Mouse (Mus musculus) 416B (cell line): ENCODE results near the gene Cers5.
A peak's percentile ranks its signal among the peaks of the same experiment; 100 is the strongest.

Source experiments
- DNase-seq: peaks from one replicate; pipeline ENCODE4 v3.0.0; 2011; ENCODE audit warnings: low read depth

Cers5 gene

DNA sequence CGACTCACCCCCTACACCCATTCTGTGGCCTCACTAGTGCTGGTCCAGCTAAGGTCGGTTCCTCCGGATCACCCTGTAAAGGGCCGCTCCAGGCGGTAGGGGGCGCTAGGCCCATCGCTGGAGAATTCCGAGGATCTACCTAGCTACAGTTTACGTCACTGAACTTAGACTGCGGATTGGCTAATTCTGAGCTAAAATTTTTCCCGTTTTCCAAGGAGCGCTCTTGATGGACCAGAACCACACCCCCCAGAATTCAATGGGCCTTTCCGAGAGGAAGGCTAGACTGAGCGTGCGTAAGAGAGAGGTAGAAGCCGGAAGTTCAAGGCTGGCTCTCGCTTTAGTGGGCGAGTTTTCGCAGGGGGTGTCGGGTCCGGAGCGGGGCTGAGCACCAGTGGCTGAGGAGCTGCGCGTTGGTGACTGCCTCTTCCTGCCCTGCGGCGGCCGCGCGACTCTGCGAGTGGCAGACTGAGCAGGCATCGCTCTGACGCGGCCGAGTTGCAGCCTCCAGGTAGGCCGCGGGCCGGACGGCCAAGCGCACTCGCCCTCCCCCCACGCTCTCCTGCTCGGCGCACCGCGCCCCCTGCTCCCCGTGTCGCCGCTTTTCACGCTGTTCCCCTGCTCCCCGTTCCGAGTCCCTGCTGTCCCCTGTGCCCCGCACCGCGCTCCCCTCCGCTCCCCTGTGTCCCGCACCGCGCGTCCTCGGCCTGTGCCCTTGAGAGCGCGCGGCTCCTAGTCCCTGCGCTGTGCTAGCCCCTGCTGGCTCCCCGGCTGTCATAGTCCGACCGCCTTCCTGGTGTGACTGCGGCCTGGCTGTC, 47.1 kb downstream of the Cers5 start, which contains the start of gene Cox14:
TSS of gene Cox14 (plus strand) at position 278 of the 815 bp plus-strand sequence.
- peak; percentile 100 for DNase-seq

DNA sequence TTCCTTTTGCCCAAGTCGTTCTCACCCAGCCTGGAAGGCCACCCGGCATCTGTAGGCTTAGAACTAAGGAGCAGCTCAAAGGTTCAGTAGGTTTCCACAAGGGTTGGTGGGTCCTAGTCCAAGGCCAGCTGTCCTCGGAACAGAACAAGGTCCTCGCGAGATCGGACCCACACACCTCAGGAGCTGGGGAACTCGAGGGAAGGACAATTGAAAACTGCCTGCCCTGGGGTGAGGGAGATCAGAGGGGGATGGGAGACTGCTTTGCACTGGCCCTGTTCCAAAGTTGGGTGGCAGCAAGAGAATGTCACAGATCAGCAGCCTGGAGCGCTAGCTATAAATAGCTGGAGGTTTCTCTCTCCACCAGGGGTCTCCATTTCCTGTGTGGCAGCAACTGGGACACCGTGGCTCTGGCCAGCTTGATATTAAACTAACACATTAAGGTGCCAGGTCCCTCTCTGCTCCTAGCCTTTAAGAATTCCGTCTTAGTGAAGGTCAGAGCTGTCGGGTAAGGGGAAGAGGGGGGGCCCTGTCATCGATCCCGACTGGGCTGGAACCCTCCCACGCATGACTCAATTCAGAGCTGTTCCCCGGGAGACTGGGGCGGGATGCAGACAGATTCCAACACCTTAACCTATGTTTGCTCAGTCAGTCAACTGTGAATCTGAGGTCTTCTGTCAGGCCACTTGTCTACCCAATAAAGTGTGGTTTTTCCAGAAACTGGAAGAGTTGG, 48.2 kb downstream of the Cers5 start:
- DNase-seq: peak; percentile 69

DNA sequence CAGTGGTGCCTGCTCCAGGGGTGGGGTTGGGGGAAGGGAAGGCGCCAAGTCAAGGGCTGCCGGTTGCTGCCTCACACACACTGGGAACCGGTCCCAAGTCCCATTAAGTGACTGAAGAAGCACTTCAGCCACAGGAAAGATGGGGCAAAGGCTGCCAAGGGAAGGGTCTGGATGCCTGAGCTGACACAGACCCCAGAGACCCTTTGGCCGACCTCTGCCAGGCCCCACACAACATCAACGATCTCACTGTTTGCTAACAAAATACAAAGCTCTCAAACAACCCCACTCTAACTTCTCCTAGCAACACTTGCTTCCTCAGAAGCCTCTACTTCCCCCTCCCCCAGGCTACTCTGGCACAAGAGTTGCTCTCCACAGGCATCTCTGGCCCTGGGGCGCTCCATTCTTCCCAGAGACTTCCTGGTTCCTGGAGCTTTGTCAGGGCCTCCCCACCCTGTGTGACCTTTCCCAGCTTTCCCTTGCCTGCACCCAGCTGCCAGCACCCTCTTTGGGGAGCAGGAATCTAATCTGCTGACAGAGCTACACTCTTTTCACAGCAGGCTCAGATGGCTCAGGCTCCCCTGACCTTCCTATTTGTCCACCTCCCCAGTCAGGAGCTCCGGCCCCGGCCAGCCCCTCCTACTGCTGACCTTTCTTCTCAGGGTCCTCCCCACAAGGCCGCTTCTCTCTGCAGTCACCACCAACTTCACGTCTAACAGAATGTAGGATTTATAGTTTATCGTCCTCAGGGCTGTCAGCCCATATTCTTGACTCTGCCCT, 49.0 kb downstream of the Cers5 start:
- DNase-seq: no peak

DNA sequence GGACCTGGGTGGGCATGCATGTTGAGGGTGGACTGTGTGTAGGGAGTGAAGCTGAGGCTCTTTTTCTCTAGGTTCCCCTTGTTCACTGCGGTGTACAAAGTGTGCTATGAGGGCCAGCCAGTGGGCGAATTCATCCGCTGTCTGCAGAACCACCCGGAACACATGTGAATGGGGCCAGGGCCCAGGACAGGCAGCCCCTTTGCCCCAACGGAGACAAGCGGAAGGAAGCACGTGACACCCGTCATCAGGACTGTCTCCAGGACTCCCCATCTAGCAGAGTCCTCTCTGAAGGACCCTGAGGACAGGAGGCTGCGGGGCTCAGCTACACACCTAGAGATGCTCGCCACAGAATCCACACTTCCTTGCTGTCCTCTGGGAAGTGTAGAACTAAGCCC, 49.6 kb downstream of the Cers5 start:
- no peak for DNase-seq

DNA sequence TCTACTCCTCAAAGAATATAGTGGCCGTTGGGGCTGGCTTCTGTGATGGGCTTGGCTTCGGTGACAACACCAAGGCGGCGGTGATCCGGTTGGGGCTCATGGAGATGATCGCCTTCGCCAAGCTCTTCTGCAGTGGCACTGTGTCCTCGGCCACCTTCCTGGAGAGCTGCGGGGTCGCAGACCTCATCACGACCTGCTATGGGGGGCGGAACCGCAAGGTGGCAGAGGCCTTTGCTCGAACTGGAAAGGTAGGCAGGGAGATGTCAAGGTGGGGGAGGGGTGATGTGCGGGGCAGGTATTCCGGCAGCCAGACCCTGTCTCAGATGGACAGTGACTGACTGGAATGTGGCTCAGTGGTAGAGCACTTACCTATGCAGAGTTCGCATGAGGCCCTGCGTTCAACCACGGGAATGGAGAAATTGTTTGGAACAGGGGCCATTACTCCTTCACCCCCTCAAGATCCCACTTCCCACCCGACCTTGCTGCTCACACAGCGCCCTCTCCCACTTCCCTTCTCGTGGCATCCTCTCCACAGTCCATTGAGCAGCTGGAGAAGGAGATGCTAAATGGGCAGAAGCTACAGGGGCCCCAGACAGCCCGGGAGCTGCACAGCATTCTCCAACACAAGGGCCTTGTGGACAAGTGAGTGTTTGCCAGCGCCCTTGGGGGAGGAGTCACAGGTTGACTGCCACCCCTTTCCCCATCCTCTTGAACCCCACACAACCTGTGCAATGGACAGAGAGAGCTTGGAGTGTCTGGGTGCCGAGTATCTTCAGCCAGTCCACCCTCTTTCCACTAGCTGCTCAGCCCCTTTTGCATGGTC, 50.6 kb downstream of the Cers5 start:
- no peak for DNase-seq

DNA sequence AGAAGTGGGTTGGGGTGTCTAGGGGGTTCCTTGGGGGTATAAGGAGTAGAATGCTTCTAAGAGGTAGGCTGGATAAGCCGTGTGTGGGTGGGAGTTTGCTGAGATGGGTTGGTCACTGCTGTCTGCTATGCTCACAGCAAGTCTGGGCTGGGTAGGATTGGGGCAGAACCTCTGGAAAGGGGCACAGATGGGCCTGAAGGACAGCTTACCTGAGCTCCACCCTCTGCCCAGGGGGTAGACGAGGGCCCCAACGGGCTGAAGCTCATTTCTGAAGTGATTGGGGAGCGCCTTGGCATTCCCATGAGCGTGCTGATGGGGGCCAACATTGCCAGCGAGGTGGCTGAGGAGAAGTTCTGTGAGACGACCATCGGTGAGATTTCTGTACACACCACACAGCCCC, 52.8 kb downstream of the Cers5 start:
- DNase-seq: no peak

DNA sequence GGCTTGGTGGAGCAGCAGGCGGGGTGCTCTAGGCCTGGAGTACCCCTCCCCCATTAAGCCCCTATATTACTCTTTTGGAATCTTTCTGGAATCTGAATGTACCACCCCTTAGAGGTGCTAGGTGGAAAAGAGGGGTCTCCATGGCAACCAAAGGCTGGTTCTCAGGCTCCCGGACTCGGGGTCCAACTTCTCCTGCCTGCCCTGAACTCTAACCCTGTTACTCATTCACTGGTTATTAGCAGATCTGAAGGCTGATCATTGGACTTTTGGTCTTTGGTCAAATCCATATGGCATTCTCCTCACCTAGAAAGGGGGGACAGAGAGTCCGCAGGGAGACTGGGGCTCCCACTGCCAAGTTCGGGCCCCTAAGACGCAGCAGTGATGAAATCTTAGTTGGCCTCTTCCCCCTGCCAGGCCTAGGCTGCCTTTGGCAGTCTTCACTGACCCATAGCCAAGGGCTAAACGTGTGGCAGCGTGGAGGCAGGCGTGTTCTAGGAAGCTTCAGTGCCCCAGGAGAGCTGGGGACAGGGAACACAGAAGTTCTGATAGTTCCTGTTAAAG, 54.1 kb downstream of the Cers5 start:
- DNase-seq: no peak

DNA sequence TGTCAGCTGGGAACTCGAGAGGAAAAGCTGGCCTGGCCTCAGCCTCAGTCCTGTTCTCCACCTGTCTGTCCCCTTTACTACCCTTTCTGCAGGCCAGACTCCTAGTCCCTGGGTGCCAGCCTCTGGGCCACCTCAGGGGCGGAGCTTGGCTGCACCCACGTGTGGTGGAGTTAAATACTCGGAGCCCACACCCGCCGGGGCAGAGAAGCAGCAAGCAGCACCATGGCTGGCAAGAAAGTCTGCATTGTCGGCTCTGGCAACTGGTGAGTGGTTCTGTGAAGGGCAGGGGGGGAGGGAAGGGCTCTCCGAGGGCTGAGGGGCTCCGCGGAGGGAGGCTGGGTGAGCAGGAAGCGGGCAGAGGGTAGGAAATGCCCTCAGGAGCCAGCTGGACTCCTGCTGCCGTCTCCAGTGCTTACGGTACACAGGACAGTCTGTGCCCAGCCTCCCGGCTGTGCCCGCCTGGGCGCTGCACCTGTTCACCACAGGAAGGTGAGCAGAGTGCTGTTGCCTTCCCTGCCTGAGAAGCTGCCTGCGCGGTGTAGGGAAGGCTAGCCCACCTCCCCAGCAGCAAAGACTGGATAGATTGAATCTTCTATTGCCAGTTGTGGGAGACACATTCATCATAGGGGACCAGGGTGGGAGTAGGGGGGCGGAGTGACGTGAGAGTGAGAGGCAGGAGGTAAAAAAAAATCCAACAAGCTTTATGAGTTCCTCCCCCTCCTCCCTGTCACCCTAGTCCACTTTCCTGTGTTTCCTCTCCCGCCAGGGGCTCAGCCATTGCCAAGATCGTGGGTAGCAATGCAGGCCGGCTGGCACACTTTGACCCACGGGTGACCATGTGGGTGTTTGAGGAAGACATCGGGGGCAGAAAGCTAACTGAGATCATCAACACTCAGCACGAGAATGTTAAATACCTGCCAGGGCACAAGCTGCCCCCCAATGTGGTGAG, 55.0 kb downstream of the Cers5 start, which contains the start of gene Gpd1:
TSS of gene Gpd1 (plus strand) at position 130 of the 949 bp plus-strand sequence.
- DNase-seq: peak; percentile 43

DNA sequence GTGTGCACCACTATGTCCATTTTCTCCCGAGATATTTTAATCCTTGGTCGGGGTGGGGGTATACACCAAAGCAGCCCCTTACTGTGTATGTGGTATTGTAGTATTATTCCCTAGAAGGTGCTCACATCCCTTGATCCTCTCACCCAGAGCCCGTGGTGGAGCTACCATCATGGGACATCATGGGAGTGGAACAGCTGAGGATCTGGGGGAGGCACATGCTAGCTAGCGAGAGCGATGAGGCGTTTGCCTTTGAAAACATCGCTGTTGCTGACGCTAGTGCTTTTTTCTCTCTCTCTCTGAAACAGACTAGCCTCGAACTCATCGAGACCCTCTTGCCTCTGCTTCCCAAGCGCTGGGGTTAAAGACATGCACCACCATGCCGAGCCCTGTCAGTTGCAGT, 55.9 kb downstream of the Cers5 start:
- DNase-seq: no peak

DNA sequence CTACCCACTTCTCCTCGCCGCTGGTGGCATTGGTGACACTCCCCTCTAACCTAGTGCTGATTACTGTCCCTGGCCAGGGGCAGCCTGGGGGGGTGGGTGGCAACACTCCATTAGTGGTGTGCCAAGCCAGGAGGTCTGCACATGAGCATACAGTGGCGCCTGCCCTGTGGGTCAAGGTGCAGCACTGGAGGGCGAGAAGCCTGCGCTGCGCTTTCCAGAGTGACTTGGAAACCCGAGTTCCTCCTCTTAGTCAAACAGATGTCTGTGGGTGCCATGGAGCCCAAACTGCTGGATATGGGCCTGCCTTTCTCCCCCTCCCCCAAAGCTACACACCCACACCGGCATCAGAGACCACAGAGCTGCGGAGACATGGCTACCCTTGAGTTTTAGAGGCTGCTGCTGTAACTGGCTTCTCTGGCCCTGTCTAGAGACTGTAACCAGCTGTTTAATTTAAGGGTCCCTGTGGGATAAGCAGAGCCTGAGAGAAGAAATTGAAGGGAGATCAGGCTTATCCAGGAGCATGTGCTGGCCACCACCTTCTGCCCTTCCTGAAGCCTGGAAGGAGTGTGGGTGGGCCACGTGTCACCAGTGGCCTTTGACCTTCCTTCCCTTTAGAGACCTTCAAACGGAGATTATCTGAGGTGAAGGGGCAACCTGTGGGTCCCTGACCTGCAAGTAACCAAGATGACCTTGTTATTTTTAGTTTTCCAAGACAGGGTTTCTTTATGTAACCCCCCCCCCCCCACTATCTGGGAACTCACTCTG, 56.5 kb downstream of the Cers5 start:
- no peak for DNase-seq

DNA sequence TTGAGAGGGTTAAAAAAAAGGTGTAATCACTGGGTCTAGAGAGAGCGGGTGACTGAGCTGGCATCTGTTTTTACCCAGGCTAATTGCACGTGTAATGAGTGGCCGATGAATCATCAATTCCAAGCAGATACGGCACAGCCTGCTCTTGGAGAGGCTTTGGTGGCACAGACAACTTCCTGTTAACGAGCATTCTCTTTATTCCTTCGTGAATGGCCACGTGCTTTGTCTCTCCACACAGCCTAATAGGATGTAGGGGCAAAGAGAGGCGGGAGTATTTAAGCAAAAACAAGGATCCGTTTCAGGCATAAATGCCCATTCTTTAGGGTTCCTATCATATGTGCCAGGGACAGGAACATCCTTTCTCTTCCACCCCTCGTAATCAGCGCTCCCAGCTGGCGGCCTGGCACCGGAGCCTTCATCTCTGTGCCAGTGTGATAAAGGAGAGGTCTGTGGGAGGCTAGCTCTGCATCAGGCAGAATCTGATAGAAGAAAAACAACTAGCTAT, 57.3 kb downstream of the Cers5 start:
- peak; percentile 73 for DNase-seq

DNA sequence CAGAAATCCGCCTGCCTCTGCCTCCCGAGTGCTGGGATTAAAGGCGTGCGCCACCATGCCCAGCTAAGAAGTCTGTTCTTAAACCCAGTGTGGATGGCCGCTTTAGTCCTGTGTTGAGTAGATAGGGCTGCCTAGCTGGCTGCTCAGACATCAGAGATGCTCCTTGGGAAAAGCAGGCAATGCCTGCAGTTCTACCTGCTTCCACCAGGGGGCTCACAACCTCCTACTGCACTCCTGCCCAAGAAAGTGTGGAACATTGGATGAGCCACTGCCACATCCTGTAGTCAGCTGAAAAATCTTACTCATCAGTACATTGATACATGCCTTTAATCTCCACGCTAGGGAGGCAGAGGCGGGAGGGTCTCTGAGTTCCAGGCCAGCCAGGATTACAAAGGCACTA, 57.8 kb downstream of the Cers5 start:
- peak; percentile 81 for DNase-seq

DNA sequence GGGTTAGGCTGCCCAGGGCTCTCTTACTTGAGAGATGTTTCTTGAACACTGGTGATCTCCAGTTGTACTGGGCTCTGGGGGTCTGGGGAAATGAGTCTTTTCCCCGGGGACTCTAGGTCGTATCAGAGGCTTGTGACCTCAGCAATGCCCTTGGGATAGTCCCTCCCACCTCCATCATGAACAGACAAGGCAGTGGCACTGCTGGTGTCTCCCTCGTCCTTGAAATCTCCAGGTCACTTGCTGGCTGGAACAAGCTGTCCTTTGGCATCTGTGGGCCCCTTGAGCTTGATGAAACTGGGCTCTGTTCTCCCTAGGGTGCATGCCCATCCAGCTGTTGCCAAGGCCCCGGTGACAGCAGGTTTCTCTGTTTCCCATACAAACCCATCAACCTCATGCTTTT, 58.5 kb downstream of the Cers5 start:
- DNase-seq: no peak

DNA sequence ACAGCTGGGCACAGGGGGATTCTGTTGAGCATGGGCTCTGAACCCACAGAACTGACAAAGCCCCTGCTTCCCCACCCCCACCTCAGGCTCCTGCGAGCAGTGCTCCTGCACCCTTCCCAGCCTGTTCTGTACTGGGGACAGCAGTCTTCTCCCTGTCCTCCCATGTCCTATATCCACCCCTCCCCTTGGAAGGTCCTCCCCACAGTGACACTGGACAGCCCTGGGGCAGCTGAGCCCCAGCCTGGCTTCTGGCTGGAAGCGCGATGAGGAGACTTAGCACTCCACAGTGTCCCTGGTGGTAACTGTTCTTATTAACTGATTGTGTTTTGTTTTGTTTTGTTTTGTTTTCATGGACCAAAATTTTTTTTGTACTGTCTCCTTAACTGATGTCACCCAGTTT, 59.1 kb downstream of the Cers5 start:
- no peak for DNase-seq

DNA sequence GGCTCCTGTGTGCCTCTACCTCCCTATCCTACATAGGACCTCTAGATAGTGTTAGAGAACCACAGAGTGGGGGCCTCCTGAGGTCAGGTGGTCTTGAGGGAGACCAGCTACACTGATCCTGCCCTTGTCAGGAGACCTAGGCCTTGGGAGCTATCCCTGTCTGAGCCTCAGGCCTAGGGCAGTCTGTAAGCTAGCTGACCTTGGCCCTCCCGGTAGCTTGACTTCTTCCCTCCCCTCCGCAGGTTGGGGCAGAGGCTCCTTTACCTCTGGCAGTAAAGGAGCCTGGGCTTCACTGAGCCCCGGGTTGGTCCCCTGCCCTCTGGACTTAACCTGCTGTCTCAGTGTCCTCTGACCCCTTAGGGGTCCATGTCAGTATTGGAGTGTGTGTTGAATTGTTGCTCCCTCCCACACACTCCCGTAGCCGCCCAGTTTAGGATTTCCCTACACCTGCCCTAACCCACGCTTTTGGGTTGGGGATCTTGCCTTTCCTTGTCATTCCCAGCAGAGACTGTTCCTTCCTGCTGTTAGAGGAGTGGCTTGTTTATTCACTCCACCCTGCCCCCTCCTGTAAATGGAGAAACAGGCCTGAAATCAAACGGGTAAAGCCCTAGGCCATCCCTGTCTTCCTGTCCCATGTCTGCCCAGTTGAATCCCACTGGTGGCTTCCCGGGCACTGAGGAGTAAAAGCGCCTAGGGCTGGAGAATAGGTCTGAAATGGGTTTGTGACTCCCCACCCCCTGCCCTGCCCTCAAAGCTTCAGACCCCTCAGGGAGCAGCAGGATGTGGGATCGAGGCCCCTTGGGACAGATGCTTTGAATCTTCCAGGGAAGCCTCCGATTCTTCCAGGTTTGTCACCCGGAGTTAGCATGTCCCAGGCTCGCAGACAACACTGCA, 59.8 kb downstream of the Cers5 start:
- DNase-seq: no peak

DNA sequence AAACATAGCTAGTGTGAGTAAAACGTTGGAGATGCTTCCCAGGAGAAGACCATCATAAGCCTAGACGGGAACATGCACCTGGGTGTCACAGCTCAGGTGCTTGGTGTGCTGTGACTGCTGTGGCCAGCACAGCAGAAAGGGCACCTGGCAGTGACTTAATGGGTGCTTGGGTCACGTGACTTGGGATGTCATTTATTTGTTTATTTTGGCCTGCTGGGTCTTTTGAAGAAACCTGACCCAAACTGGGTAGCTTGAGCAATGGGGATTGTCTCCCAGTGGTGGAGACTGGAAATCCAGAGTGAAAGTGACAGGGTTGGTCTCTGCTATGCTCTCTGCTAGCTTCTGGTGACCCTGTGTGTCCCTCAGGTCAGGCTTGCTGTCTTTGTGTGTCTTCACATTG, 61.2 kb downstream of the Cers5 start:
- DNase-seq: no peak

DNA sequence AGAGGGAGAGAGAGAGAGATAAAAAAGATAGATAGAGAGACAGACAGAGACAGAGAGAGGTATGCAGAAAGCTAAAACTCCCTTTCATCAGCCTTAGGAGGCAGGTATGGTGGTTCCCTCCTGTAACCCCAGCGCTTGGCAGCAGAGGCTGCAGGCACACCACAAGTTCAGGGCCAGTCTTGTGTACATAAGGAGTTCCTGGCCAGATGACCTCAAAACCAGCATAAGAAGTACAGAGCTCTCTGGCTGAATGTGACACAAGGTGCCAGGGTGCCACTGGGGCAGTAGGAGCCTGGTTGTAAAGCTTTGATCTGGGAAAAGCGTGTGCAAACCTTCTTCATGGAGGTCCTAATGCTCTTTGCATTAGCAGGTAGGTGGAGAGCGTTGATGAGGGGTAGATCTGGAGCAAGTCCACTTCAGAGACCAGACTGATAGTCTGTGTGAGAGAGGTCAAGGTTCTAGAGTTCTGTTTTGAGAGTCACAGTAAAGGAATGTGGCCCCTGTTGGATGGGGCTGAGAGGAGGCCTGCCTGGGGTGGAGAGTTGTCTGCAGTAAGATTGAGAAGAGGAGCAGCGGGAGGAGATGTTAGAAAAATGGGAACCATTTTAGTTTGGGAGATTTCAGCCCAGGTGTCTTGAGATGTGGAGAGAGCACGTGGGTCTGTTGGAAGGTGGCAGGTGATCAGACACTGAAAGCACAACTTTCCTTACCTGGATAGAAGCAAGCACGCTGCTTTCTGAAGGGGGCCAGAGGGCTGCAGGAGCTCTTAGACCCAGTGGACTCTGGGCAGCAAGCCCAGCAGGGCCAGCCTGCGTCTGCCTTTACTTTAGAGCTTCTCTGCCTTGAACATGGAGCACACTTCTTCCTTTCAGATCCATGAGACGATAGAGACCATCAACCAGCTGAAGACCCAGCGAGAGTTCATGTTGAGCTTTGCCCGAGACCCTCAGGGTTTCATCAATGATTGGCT, 62.2 kb downstream of the Cers5 start:
- no peak for DNase-seq
